Mouse (Mus musculus): ENCODE measurements around the gene Ube2d3. TPM values are rescaled to one million over a fixed set of nuclear protein-coding genes. Genes with fewer than 3 reads are reported as not detected.

Gene Ube2d3
- polyA plus RNA-seq, 1 experiment from 2014 or later, result 535 TPM

DNA sequence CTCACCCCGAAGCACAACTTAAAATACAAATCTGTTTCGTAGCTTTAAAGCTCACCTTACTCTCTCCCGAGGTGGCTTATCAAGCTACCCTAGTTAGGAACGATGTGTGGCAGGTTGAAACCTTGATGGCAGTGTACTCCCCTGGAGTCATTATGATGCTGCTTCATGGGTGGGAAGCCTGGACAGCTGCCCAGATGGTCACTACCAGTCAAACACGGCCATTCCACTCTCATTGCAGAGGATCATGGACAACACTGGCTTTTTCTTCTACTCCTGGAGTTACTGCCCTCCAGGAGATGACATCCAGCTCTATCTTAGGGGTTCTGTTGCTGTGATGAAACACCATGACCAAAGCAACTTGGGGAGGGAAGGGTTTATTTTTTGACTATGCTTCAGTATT, 65.2 kb downstream of the Ube2d3 start:
- H3K27ac ChIP-seq, result no peak overlapping the region
- H3K36me3 ChIP-seq, result no peaks in the 10 kb centered on the region
- no peak overlapping the region for H3K9ac ChIP-seq
- H3K4me1 ChIP-seq (replicated peaks), result no peaks in the 10 kb centered on the region
- ATAC-seq, result no peak
- no peak overlapping the region for H3K4me3 ChIP-seq (replicated peaks)
- no peak overlapping the region for H3K4me2 ChIP-seq (replicated peaks)
- WGBS, result 78% methylated on average over 5 of the region's 5 CpGs
- no peaks in the 10 kb centered on the region for H3K27me3 ChIP-seq (replicated peaks)
- no peaks in the 10 kb centered on the region for H3K9me3 ChIP-seq

DNA sequence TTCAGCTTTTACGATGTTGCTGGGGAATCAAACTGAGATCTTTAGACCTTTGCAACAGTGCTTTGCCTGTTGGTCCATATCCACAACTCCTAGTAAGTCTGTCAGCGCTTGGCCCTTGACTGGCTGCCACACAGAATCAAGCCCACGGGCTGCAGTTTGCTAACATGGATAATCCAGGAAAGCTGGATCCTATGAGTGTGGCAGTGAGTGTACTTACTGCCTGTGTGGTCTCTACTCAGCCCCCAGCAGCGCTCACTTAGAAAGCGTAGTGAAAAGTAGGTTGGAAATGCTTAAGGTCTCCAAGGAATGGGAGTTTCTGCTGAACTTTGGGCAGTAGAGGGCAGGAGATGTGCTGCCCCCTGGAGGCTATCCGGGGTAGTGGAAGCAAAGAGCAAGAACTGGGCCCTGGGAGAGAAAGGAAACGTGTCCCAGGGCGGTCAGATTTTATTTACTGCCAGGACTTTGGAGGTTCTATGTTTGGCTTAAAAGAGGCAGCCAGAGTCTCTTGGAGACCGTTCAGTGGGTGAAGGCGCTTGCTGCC, 67.5 kb downstream of the Ube2d3 start:
- Histone ChIP-seq H3K9me3 (no peaks in the 10 kb centered on the region), H3K9ac (no peak overlapping the region), H3K4me2 (replicated peaks) (no peak overlapping the region), H3K36me3 (no peaks in the 10 kb centered on the region), H3K4me3 (replicated peaks) (no peak overlapping the region), H3K27me3 (replicated peaks) (no peaks in the 10 kb centered on the region), H3K27ac (no peak overlapping the region), H3K4me1 (replicated peaks) (no peaks in the 10 kb centered on the region)
- WGBS, result 67% methylated on average over 10 of the region's 10 CpGs
- peak; percentile 15; the same call in 1 of the 2 replicates for ATAC-seq

DNA sequence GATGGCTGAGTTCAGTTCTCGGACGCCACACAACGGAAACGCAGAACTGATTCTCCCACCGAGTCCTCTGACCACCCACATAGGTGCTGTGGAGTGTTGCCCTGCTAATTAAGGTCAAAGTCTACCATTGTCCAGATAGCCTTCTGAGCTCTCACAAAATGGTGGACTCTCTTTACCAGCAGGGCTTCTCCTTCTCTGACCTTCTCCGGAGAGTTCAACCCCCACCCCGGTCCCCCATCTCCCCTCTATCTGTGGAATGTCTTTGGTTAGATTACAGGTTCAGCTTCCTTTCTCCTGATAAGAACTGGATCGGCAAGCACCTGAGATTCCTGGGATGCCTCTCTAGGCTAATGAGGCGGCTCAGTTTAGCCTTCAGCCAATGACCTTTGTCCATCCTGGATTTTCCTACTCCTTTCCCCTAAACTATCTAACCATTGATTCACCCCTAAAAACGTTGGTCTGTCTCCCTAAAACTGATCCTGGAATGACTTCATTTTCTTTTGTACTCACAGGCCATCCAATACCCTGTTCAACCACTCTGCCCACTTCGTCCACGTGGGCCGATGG, 68.0 kb downstream of the Ube2d3 start:
- Histone ChIP-seq H3K4me1 (replicated peaks) (no peaks in the 10 kb centered on the region), H3K27me3 (replicated peaks) (no peaks in the 10 kb centered on the region), H3K9me3 (no peaks in the 10 kb centered on the region), H3K36me3 (no peaks in the 10 kb centered on the region), H3K4me2 (replicated peaks) (no peak overlapping the region), H3K9ac (no peak overlapping the region), H3K4me3 (replicated peaks) (no peak overlapping the region), H3K27ac (no peak overlapping the region)
- 78% methylated on average over 13 of the region's 13 CpGs for WGBS
- 0 out of 2 replicates have a peak, but pooled peaks have one; percentile 29 for ATAC-seq

DNA sequence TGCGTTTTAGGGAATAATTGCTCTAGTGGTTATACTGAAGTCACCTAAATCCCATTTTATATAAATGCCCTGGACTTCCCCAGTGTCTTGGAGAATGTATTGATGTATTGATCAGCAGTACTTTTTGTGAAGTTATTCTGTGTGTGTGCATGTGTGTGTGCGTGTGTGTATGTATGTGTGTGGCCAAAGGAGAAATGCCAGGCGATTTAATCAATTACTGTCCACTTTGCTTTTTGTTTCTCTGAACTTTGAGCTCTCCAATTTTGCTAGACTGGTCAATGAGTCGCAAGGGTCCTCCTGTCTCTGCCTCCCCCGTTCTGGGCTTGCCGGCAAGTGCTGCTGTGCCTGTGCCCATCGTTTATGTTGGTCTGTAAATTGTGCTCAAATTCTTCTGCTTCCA, 69.6 kb downstream of the Ube2d3 start:
- H3K36me3 ChIP-seq, result no peaks in the 10 kb centered on the region
- H3K9me3 ChIP-seq, result no peaks in the 10 kb centered on the region
- no peak overlapping the region for H3K9ac ChIP-seq
- H3K4me2 ChIP-seq (replicated peaks), result no peak overlapping the region
- no peak overlapping the region for H3K4me3 ChIP-seq (replicated peaks)
- no peak for ATAC-seq
- H3K27me3 ChIP-seq (replicated peaks), result no peaks in the 10 kb centered on the region
- H3K4me1 ChIP-seq (replicated peaks), result no peaks in the 10 kb centered on the region
- 76% methylated on average over 7 of the region's 7 CpGs for WGBS
- H3K27ac ChIP-seq, result no peak overlapping the region

DNA sequence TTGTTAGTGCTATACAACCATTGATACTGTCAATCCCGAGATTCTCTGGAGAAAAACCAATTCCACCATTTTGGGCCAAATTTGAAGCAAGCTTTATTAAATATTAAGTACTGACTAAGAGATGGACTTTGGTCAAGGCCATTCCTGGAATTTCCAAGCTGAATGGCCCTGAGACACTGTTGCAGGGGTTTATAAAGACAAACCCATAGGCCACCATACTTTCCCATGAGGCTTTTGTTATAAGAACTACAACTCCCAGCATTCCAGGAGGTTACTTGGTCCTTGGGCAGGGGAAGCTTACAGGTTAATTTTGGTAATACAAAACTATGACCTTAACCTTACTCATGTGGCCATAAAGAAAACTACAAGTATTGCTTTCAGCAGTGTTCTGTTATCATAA, 70.2 kb downstream of the Ube2d3 start:
- H3K4me1 ChIP-seq (replicated peaks), result no peaks in the 10 kb centered on the region
- WGBS, result 90% methylated on average over 1 of the region's 1 CpGs
- no peak overlapping the region for H3K4me2 ChIP-seq (replicated peaks)
- H3K9ac ChIP-seq, result no peak overlapping the region
- no peak overlapping the region for H3K4me3 ChIP-seq (replicated peaks)
- no peaks in the 10 kb centered on the region for H3K36me3 ChIP-seq
- H3K9me3 ChIP-seq, result no peaks in the 10 kb centered on the region
- H3K27me3 ChIP-seq (replicated peaks), result no peaks in the 10 kb centered on the region
- no peak for ATAC-seq
- H3K27ac ChIP-seq, result no peak overlapping the region

DNA sequence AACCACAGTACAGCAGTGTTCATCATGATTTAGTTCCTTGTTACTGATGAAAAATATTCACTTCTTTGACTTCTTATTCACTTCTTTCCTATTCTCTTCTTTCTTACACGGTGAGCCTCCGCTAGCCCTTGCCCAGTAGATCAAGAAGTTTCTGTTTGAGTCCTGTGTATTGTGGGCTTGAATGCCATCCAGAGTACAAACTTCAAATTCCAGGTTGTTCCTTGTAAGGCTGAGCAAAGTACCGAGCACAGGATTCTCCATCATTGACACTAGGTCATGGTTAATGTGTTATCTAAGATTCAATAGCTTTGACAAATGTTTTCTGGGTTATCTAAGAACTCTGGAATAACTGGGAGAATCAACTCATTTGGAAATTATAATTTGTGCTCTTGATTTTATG, 72.4 kb downstream of the Ube2d3 start:
- Histone ChIP-seq H3K9me3 (no peaks in the 10 kb centered on the region), H3K27me3 (replicated peaks) (no peaks in the 10 kb centered on the region), H3K4me1 (replicated peaks) (no peaks in the 10 kb centered on the region), H3K4me3 (replicated peaks) (no peak overlapping the region), H3K9ac (no peak overlapping the region), H3K36me3 (no peaks in the 10 kb centered on the region), H3K4me2 (replicated peaks) (no peak overlapping the region), H3K27ac (no peak overlapping the region)
- ATAC-seq, result no peak
- 82% methylated on average over 3 of the region's 3 CpGs for WGBS

DNA sequence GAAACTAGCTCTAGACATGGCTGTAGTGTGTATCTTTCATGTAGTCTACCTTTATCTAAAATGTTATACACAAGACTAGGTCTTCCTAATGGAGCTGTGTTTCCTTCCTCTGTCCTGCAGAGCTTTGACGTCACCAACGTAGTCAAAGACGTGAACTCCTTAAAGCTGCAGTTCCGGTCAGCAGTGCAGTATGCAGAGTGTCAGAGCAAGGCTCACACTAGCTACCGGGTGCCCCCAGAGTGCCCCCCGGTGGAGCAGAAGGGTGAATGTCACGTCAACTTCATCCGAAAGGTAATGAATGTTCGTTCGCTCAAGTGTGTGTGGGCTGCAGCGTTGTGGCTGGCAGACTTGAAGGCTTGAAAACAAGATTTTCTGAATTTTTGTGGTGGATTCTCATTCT, 73.7 kb downstream of the Ube2d3 start:
- no peak overlapping the region for H3K9ac ChIP-seq
- no peak overlapping the region for H3K4me2 ChIP-seq (replicated peaks)
- H3K4me3 ChIP-seq (replicated peaks), result no peak overlapping the region
- no peaks in the 10 kb centered on the region for H3K36me3 ChIP-seq
- ATAC-seq, result peak; percentile 32; the same call in 1 of the 2 replicates
- no peaks in the 10 kb centered on the region for H3K4me1 ChIP-seq (replicated peaks)
- H3K9me3 ChIP-seq, result no peaks in the 10 kb centered on the region
- 45% methylated on average over 11 of the region's 11 CpGs for WGBS
- H3K27ac ChIP-seq, result no peak overlapping the region
- no peaks in the 10 kb centered on the region for H3K27me3 ChIP-seq (replicated peaks)

DNA sequence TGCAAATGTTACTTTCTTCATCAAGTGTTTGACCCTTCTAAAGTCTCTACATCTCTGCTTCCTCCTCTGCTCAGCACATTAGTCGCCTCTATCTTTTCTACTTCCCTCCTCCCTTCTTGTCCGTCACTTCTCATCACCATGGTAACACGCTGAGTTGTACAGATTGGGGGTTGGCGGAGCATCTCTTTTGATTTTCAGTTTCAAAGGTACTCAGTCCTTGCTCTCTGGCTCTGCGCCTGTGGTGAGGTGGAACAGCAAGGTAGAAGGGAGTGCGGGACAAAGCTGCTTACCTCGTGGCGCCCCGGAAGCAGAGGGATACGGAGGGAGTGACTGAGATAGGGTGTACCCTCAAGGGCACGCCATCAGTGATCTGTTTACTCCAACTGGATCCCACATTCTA, 75.3 kb downstream of the Ube2d3 start:
- no peak overlapping the region for H3K4me3 ChIP-seq (replicated peaks)
- H3K4me2 ChIP-seq (replicated peaks), result no peak overlapping the region
- no peak for ATAC-seq
- H3K27me3 ChIP-seq (replicated peaks), result no peaks in the 10 kb centered on the region
- no peak overlapping the region for H3K9ac ChIP-seq
- no peaks in the 10 kb centered on the region for H3K36me3 ChIP-seq
- H3K27ac ChIP-seq, result no peak overlapping the region
- H3K9me3 ChIP-seq, result no peaks in the 10 kb centered on the region
- H3K4me1 ChIP-seq (replicated peaks), result no peaks in the 10 kb centered on the region
- 62% methylated on average over 11 of the region's 11 CpGs for WGBS

DNA sequence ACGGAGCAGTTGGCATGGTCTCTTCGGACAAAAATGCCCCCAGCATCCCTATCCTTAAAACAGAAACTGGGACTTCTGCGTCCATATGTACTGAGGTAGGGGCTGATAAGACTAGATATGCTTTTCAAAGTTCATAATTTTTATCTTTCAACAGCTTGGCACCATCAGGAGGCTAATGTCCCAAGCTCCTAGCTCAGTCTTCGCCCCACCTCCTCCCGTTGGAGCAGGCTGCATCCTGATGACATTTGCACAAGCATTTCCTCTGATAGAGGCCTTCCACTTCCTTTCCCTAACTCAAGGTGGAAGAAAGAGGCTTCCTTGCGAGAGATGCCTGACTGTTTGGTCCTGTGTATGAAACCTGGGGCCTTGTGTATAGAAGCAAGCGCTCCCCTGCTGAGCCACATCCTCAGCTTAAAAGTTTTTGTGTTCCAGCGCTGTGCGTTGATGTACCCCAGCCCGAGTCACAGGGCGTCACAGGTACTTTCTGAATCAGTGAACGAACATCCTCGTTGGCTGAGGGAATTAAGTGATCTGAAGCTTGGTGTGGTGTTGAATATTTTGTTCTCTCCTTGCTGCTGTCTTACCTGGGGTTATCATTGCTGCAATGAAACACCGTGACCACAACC, 76.0 kb downstream of the Ube2d3 start:
- WGBS, result 82% methylated on average over 14 of the region's 14 CpGs
- H3K27ac ChIP-seq, result no peak overlapping the region
- H3K4me1 ChIP-seq (replicated peaks), result no peaks in the 10 kb centered on the region
- no peak for ATAC-seq
- H3K36me3 ChIP-seq, result no peaks in the 10 kb centered on the region
- no peak overlapping the region for H3K4me2 ChIP-seq (replicated peaks)
- H3K9me3 ChIP-seq, result no peaks in the 10 kb centered on the region
- H3K4me3 ChIP-seq (replicated peaks), result no peak overlapping the region
- no peak overlapping the region for H3K9ac ChIP-seq
- no peaks in the 10 kb centered on the region for H3K27me3 ChIP-seq (replicated peaks)

DNA sequence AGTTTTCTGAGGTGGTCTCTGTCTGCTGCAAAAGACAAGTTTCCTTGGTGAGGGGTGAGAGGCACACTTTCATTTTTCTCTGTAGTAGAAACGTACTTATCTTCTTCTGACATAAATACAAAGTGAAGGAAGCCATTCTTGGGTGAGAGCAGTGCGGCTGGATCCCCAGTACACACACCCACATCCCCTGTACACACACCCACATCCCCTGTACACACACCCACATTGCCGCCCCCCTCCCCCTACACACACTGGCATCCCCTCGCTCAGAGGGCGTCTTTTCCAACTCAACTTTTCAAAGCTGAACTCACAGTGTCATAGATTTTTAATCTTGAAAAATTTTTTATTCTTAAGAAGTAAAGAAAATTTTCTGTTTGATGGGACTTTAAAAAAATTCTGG, 77.3 kb downstream of the Ube2d3 start:
- Histone ChIP-seq H3K9me3 (no peaks in the 10 kb centered on the region), H3K4me2 (replicated peaks) (no peak overlapping the region), H3K27ac (no peak overlapping the region), H3K27me3 (replicated peaks) (no peaks in the 10 kb centered on the region), H3K36me3 (no peaks in the 10 kb centered on the region), H3K4me3 (replicated peaks) (no peak overlapping the region), H3K9ac (no peak overlapping the region), H3K4me1 (replicated peaks) (no peaks in the 10 kb centered on the region)
- ATAC-seq, result no peak
- WGBS, result 73% methylated on average over 5 of the region's 5 CpGs

DNA sequence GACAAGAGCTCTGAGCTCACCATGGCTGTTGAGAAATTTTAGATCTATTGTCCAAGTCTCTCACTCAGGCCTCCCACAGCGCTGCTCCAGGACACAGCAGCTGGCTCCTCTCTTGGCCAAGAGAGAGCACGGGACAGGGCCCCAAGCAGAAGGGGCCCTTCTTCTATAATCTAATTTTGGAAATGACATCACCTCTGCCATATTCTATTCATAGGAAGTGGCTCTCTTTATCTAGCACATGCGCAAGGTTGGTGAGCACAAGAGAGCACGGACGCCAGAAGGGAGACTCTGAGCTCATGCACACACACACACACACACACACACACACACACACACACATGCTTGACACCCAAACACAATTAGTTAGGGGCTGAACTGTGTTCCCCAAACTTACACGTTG, 78.9 kb downstream of the Ube2d3 start:
- Histone ChIP-seq H3K27ac (no peak overlapping the region), H3K36me3 (no peaks in the 10 kb centered on the region), H3K4me2 (replicated peaks) (no peak overlapping the region), H3K9ac (no peak overlapping the region), H3K4me1 (replicated peaks) (no peaks in the 10 kb centered on the region; the same call in 1 of the 2 replicates), H3K4me3 (replicated peaks) (no peak overlapping the region), H3K27me3 (replicated peaks) (no peaks in the 10 kb centered on the region), H3K9me3 (no peaks in the 10 kb centered on the region)
- 49% methylated on average over 6 of the region's 6 CpGs for WGBS
- ATAC-seq, result peak; percentile 80

Measured in intestine, embryonic 15.5 days (tissue).